Mouse (Mus musculus) fat pad, adult 2 months (tissue): ENCODE measurements around the gene Adamtsl1.

Source experiments
- DNase-seq: peaks from one replicate; pipeline ENCODE4 v3.0.0-alpha.2; 2011; ENCODE audit warnings: low read depth, low spot score; ENCODE audit errors: extremely low read depth

The Adamtsl1 gene

DNA sequence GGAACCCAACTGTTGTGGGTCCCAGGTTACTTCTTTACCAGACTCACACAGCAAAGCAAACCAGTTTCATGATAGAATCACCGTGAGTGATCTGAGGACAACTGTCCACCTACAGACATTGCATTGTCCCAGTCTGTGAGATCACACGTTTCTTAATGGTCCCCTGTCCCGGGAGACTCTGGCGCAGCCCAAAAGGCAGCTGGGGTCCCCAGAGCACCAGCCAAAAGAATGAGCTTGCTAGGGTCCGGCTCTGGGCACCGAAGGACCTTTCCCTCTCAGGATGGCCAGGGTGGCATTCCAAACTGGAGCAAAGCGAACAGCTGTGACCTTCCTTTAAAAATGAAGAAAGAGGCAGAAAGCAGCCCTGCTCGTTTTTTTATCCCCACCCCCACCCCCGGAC is at the start of gene Adamtsl1:
TSS of gene Adamtsl1 (plus strand) at position 381 of the 400 bp plus-strand sequence.
- DNase-seq = no peak

DNA sequence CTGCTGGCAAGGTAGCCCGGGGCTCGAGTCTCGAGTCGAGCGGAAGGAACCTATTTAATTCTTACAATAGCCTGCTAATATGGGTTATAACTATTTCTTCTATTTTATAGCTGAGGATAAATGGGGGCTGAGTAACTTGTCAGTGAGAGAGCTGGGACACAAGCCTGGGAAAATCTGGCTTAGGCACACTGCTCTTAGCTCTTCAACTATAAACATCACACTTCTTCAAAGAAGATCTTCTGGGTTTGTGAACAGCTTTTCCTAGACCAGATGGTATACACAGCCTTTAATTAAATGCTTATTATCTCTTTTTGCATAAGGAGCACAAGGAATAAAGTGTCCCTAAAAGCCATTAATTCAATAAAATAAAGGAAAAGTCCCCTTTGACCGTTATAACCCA is 30.4 kb upstream of the Adamtsl1 start:
- DNase-seq = no peak

DNA sequence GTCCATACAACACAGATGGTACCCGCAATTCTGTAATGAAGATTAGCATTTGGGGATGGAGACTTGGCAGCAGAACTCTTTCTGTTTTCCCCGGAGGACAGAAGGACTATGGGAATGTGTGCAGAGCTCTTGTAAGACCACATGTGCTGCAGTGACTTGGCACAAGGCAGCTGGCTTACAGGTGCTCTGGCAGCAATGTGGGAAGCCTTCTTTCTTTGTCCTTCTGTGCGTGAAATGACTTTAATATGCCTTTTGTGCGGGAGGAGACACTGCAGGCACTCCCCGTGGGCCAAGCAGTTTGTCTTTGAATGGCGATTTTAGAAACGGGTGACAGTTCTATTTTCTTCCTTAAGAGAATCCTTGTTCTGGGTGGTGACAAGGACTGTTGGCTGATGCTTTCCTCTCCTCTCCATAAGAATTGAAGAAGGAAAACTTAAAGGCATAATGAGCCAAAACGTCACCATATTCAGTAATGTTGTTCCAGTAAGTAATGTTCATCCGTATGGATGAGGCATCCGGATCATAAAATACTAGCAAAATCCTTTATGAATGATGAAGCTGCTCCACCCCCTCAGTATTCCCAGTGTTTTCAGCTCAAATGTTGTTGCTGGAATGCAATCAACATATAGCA is 27.5 kb upstream of the Adamtsl1 start:
- DNase-seq = no peak

DNA sequence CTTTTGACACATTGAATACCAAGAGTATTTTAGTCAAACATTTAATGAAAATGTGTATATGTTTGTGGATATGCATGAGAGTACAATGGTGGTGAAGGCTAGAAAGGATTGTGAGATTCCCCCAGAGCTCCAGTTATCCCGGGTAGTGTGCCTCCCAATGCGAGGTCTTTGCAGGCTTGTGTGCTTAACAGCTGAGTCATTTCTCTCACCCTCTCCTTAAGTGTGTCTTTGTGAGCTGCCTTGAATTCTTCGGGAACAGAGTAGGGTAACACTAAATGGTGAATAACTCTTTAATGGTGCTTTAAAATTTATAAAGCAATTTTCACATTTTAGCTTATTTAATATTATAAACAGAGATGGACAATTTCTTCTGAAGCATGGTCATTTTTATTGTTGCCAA is 8.3 kb upstream of the Adamtsl1 start:
- no peak for DNase-seq

DNA sequence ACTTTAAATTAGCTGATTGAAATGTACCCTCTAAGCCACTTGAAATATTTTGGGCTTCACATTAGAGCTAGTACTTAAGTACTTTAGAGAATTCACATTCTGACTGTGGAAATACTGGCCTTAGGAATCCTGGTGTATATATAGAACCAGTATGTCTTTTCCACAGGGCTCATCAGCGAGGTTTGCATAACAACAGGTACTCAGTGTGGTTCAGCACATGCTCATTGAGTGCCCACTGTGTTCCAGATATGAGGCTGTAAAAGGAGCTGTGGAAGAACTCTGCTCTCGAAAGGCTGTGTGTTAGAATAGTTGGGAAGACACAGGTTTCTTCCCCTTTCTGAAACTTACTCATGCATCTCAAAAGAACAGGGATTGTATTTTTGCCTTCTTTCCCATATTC is 7.0 kb upstream of the Adamtsl1 start:
- no peak for DNase-seq

DNA sequence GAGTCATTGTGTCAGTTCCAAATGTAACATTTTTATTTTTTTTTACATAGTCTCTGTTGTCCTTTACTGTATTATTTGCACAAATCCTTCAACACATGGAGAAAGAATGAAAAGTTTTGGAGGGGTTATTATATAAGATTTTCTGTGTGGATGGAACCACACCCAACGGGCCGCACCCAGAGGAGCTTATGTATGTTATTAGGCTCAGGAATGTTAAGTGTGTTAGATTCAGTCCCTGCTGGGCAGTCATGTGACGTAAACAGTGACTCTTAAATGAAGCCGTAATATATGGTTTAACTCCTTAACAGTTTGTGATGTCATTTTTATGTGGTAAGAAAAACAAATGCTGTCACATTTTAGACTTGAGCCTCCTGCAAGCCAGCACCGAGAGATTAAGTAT is 6.5 kb upstream of the Adamtsl1 start:
- no peak for DNase-seq

DNA sequence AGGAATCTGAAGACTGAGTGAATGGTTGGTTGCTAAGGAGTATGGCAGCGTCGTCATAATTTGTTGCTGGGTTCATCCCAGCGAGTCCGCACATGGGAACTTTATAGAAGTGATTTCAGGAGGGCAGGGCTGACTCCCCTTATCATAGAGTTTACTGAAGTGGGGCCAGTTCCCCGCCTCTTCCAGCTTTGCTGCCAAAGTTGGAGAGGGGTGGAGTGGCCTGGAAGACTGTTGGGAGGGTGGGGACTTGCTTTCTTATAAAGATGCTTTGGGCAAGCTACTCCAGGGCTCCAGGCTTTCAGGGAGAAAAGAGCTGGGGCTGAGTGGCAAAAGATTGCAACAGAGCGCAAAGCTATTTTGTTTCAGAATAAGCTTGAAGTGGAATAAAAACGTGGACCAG is 684 bp upstream of the Adamtsl1 start:
- DNase-seq = no peak

DNA sequence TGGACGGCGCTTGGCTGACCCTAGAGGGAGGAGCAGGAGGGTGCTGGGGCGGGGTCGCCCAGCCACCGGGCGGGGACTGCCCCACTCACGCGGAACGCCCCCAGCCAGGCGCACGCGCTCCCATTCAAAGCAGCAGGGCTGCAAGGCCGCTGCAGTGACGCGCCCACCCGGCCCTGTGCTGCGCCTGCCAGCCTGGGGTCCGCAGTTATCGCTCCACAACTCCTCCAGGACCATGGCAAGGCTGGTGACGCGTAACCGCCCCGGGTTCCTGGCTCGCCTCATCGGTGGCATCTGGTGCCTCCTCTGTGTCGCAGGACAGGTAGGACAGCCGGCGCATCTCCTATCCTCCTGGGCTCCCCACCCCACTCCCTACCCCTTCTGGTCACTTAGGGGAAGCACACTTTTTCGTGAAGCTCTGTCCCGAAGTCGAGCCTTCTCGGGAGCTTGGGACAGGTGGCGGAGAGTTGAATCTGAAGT is 271 bp downstream of the Adamtsl1 start:
- no peak for DNase-seq

DNA sequence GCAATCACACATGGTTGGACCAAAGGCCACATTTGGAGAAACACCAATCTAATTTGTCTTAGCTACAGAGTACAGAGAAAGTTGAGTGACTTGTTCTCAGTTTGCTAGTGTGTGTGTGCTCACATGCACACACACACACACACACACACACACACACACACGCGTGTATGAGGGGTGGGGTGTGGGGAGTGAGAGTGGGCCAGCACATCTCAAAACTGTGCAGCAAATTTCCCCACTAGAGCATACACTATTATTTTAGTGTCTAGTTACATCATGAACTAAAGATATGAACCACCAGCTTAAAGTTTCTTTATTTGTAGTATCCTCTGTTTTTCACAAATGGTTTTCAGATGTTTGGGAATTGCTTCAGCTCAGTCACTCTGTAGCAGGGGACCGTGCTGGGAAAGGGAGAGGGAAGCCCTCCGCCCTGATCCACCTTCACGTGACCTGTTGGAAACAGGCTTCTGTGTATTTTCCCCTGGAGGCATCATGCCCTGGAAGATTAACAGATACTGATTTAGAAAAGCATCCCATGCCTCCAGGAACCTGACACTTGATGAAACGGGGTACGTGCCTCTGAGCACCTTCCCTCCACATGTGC is 13.1 kb downstream of the Adamtsl1 start:
- DNase-seq = no peak

DNA sequence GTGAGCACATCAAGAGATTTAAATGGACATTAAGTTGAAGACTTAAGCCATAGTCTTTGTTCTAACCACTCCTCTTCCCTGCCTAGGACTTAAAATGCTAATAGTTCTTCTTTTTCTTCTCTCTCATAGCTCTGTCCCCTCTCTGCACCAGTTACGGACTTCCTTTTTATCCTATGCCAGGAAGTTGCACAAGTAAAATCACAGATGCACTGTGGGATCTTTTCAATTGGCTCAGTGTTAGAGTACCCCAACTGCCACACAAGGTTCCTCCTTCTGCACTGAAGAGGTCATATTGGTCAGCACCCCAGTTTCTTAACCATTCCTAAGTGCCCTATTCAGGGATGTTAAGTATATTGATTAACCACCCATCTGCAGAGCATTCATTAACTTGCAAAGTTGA is 15.9 kb downstream of the Adamtsl1 start:
- DNase-seq = no peak

DNA sequence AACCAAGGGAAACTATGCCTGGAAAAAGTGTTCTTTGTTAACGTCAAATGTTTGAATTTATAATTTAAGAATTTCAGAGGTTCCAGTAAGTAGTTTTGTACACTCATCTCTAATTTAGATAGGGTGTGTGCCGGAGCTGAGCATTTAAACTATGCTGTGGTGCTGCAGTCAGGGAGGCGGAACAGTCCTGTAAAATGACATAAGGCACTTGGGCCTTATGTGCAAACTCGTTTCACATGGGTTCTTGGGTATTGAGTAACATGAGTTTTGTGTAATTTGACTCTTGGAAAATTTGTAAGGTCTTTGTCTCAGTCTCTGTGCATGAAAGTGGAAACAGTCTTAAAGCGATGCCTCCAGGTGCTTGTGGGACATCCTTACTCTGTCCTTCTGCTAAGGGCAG is 25.7 kb downstream of the Adamtsl1 start:
- no peak for DNase-seq

DNA sequence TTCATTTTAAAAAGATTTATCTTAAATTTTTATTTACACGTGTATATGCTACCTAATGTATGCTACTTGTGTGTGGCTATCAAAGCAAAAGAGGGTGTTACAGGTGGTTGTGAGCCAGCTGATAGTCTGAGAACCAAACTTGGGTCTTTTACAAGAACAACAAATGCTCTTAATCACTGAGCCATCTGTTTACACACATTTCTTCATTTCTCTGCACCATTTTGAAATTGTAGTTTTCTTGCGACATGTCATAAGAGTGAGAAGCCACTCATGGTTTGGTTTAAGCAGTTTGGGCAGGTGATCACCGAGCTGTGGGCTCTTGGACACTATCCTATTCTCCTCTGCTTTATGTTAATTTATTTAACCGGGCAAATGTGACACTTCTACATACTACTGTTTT is 29.2 kb downstream of the Adamtsl1 start:
- peak; percentile 65 for DNase-seq

DNA sequence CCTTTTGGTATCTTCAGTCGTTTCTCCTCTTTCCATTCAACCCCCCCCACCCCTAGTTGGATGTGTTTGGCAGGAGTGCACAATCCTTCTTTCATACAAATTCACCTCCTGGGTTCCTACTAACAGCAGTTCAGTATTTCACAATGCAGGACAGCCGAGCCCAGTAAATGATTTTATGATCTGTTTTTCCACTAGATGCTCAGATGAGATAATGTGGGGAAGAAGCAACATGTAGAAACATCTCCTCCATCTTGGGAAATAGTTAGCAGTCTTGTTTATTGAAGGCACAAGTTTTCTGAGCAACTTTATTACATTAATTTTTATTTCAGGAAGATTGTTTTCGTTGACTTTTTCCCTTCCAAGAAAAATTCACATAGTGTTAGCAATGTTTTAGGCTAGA is 40.7 kb downstream of the Adamtsl1 start:
- peak; percentile 89 for DNase-seq

DNA sequence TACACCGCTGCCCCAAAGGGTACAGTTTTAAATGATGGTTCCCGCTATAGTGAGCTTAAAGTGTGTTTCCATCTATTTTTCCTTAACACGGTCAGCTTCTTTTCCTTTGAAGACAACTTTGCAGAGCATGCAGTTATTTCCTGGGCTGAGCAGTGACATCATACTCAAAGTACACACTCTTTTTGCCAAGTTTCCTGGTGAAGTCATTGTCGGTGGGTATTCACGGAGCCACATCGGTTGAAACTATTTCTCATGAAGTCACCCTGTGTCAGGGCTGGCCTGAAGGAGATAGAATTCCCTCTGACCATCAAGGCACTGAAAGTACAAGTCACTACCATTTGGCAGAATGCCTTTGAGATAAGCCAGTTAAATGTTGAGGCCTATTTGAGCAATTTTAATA is 45.8 kb downstream of the Adamtsl1 start:
- DNase-seq = no peak

DNA sequence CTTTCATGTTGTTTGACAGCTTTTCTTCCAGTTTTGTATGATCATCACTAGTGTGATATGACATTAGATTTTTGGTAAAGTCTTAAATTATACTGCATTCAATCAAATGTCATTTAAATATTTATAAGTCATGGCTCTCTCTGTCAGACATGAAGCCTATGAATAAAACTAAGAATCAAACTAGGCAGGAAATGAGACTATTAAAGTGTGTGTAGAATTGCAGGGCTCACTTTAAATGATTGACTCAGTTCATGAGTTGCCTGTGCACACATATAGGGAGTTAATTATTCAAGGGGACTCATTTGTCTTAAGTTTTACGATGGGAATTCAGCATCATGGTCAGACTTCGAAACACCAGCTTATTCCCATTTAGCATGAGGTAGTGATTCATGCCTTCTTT is 71.5 kb downstream of the Adamtsl1 start:
- no peak for DNase-seq

DNA sequence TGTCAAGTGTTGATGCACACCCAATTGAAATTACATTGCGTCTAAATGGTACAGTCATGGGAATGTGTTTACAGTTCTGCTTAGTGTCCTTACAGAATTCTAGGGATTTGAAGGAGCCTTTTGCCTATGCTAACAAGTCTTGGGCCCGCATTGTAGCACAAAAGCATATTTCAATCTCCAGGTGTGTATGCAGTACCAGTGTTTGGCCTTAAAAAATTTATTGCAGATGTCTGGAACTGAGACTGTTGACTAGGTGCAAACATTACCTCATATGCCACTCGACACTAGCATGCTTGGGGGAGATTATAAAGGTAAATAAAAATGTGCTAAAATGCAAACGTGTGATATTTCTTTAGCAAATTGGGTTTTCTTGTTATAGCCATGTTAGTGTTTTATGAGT is 75.0 kb downstream of the Adamtsl1 start:
- DNase-seq = no peak

DNA sequence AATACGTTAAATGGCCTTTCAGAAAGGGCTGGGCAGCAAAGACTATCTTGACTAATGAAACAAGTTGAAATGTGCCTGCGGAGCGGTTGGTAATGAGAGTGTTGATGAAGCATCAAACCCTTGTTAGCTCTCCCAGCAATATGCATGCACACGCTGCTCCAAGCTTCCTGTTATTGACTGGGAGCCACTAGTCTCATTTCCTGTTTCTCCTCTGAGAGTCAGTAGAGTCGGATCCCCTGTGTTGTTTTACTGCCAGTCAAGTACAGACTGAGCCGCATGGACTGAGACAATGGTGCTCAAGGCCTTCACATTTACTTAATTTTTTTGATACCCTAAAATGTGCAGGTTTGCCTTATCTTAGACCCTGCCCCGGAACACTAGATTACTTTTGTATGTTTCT is 77.1 kb downstream of the Adamtsl1 start:
- DNase-seq = no peak

DNA sequence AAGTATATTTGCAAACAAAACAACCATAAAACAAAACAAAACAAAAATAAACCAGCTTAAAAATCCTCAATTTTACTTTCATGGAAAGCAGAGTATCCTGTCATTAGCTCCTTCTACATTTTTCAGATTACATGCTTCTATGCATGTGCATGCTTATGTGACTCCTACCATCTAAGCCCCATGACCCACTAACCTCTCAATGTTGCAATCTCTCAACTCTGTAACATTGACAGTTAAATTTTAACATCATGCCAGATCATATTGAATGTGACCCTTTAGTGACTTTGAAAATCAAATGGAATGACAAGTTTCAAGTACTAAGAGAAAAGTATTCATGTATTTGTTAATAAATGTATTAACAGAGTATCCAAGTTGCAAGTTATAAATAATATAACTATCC is 80.2 kb downstream of the Adamtsl1 start:
- DNase-seq = no peak

DNA sequence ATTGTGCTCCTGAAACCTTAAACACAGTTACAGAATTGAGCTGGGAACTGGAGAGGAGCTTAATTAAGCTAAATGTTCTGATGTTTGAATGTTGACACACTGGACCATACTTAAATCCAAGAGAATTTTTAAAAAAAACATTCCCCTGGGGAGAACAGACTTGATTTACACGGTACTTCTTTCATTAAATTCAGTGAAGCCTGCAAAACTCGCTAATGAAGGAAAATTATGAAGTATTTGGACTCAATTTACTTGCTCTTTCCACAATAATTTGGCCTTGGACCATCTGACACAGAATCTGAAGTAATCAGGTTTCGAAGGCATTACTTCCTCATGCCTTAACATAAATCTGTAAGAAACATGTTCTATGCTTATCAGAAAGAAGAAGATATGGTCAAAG is 99.4 kb downstream of the Adamtsl1 start:
- DNase-seq = no peak

DNA sequence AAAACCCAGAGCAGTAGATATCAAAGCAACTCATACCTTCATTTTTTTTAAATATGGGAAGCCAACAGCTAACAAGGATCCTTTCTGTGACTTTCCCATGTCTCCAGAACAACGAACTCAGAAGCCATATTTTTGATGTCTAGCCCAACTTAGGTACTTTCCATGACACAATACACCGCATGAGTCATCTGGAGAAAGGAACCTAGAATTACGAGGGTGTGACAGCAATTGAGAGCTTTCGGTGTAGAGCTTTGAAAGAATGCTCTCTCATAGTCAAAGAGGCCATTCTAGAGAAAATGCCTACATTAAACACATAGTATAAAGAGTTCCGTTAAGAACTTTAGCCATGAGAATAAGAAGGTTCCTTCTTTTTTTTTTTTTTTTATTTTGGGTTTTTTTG is 104.8 kb downstream of the Adamtsl1 start:
- no peak for DNase-seq

DNA sequence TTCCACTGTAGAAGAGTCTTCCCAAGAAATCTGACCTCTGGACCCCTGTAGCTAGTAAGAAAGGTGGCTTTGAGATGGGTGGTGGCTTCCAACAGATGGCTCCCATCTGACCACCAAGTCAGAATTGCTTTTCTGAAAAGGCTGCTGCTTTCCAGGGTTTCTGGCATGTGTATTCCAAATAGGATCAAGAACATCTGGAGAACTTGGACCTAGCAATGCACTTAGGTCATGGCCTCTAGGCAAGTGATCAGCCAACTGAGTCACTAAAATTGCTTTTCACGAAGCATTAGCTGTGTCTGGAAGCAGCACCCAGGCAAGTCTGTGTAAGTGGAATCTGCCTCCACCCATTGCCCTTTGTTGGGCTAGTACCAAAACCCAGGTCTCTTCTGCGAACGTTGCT is 105.3 kb downstream of the Adamtsl1 start:
- DNase-seq = no peak

DNA sequence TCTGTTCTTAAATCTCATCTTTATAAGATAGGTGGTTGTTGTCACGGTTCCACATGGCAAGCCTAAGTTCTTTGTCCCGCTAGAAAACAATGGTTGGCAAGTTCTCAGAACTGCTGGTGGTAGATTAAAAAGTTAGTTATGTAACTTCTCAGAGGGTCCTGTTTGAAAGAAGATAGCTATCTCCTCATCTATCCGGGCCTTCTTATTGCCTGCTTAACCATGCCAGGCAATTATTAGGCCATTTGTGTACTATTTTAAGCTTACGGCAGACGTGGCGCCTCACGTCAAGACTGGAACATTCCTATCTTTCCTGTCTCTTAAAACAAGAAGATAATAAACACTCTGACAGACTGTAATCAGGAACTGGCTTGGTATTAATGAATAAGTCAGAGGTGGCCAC is 115.4 kb downstream of the Adamtsl1 start:
- DNase-seq = peak; percentile 11

DNA sequence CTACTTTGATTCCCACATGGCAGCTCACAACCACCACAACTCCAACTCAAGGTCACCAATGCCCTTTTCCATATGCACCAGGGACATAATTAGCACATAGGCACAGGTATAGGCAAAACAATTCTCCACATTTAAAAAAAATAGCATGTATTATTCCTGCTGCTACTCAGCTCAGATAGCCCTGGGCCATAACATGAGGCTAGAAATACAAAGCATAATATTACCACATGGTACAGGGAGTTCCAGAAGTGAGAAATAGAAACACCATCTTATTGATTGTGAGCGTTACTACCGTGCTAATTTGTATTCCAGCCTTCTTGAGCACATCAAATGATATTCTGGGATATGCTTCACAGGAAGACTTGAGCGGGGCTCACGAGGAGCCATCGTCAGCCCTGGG is 155.3 kb downstream of the Adamtsl1 start:
- DNase-seq = no peak
